Mouse (Mus musculus): Measurements from ENCODE around the gene Dll1. TPM values are rescaled to one million over a fixed set of nuclear protein-coding genes. Genes with fewer than 3 reads are reported as not detected.

The Dll1 gene
- polyA plus RNA-seq, 1 experiment from 2014 or later = 30.7 TPM

GRCm38 (mm10) chr17:15350152-15350551 is 26.5 kb downstream of the Dll1 start:
- no peaks in the 10 kb centered on the region for H3K4me1 ChIP-seq (replicated peaks; ENCODE audit: control insufficient read depth, insufficient read depth, low read length)
- WGBS = 76% methylated on average over 2 of the region's 2 CpGs
- no peaks in the 10 kb centered on the region for H3K9me3 ChIP-seq (ENCODE audit: control insufficient read depth, low read length)
- H3K27ac ChIP-seq (ENCODE audit: low read length) = no peak overlapping the region
- H3K4me3 ChIP-seq (replicated peaks; ENCODE audit: low read length) = no peak overlapping the region
- H3K36me3 ChIP-seq (ENCODE audit: control insufficient read depth, insufficient read depth) = no peaks in the 10 kb centered on the region
- H3K4me2 ChIP-seq (ENCODE audit: low read length) = no peak overlapping the region
- H3K9ac ChIP-seq (replicated peaks; ENCODE audit: low read depth, low read length) = no peak overlapping the region
- no peaks in the 10 kb centered on the region for H3K27me3 ChIP-seq (replicated peaks; ENCODE audit: control insufficient read depth, insufficient read depth, low read length)
- no peak for ATAC-seq

- peak; percentile 94 for ATAC-seq
- H3K27ac ChIP-seq (ENCODE audit: low read length) = peak overlapping the region; percentile 18; the same call in 1 of the 2 replicates
- H3K4me1 ChIP-seq (replicated peaks; ENCODE audit: control insufficient read depth, insufficient read depth, low read length) = peaks cover 14% of the 10 kb centered on the region
- no peaks in the 10 kb centered on the region for H3K36me3 ChIP-seq (ENCODE audit: control insufficient read depth, insufficient read depth)
- peak overlapping the region; percentile 22; the same call in 1 of the 2 replicates for H3K4me3 ChIP-seq (replicated peaks; ENCODE audit: low read length)
- peak overlapping the region; percentile 35 for H3K9ac ChIP-seq (replicated peaks; ENCODE audit: low read depth, low read length)
- peak overlapping the region; percentile 47 for H3K4me2 ChIP-seq (ENCODE audit: low read length)
- 23% methylated on average over 14 of the region's 14 CpGs for WGBS
- no peaks in the 10 kb centered on the region for H3K27me3 ChIP-seq (replicated peaks; ENCODE audit: control insufficient read depth, insufficient read depth, low read length)
- H3K9me3 ChIP-seq (ENCODE audit: control insufficient read depth, low read length) = no peaks in the 10 kb centered on the region
Observed at GRCm38 (mm10) chr17:15343071-15343822, 33.4 kb downstream of the Dll1 start.

DNA sequence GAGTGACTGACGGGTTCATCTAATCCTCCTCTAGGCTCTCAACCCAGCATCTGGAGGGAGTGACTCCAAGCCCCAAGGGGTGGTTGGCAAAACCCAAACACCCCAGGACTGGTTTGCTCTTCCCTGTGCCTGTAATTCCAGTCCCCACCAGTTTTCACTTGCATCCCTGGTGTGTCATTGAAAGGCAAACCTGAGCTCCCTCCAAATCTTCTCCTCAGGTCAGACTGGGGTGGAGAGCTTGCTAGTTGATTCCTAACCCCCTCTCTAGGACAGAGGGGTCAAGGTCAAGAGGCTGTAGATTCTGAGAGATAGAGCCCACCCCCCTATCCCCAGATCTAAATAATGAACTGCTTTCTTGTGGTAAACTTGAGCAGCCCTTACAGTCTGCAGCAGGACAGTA is 38.8 kb downstream of the Dll1 start:
- Histone ChIP-seq H3K9me3 (ENCODE audit: control insufficient read depth, low read length) (no peaks in the 10 kb centered on the region), H3K27ac (ENCODE audit: low read length) (no peak overlapping the region), H3K4me3 (replicated peaks; ENCODE audit: low read length) (no peak overlapping the region), H3K27me3 (replicated peaks; ENCODE audit: control insufficient read depth, insufficient read depth, low read length) (no peaks in the 10 kb centered on the region), H3K9ac (replicated peaks; ENCODE audit: low read depth, low read length) (no peak overlapping the region), H3K36me3 (ENCODE audit: control insufficient read depth, insufficient read depth) (no peaks in the 10 kb centered on the region), H3K4me1 (replicated peaks; ENCODE audit: control insufficient read depth, insufficient read depth, low read length) (peaks cover 4% of the 10 kb centered on the region), H3K4me2 (ENCODE audit: low read length) (no peak overlapping the region)
- no peak for ATAC-seq
- 100% methylated on average over 1 of the region's 1 CpGs for WGBS

DNA sequence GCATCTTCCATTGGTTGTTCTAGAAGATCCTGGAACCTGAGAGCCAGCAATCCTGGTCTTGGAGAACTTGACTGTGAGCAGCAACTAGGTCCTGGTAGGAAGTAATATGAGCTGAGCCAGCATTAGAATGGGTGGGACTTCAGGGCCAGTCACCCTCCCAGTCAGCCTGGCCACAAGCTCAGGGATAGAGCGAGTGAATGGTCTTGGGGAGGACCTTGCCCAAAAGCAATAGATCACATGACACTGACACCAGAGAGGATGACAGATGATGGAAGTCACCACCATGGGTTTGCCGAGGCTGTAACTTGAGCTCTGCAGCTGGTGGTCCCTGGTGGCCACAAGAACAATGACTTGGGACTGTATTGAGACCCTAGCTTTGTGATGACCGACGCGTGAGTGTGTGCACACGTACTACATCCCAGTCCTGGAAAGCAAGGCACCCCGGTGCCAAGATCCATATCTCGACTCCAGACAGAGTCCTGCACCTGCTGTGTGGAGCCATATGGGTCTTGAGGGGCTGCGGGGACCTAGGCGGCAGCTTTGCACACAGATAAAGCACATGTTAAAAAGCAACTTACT is 46.8 kb downstream of the Dll1 start:
- no peaks in the 10 kb centered on the region for H3K4me1 ChIP-seq (replicated peaks; ENCODE audit: control insufficient read depth, insufficient read depth, low read length)
- H3K9ac ChIP-seq (replicated peaks; ENCODE audit: low read depth, low read length) = no peak overlapping the region
- no peaks in the 10 kb centered on the region for H3K36me3 ChIP-seq (ENCODE audit: control insufficient read depth, insufficient read depth)
- no peak for ATAC-seq
- H3K27me3 ChIP-seq (replicated peaks; ENCODE audit: control insufficient read depth, insufficient read depth, low read length) = no peaks in the 10 kb centered on the region
- H3K9me3 ChIP-seq (ENCODE audit: control insufficient read depth, low read length) = no peaks in the 10 kb centered on the region
- no peak overlapping the region for H3K4me2 ChIP-seq (ENCODE audit: low read length)
- no peak overlapping the region for H3K4me3 ChIP-seq (replicated peaks; ENCODE audit: low read length)
- H3K27ac ChIP-seq (ENCODE audit: low read length) = no peak overlapping the region
- WGBS = 88% methylated on average over 10 of the region's 10 CpGs

DNA sequence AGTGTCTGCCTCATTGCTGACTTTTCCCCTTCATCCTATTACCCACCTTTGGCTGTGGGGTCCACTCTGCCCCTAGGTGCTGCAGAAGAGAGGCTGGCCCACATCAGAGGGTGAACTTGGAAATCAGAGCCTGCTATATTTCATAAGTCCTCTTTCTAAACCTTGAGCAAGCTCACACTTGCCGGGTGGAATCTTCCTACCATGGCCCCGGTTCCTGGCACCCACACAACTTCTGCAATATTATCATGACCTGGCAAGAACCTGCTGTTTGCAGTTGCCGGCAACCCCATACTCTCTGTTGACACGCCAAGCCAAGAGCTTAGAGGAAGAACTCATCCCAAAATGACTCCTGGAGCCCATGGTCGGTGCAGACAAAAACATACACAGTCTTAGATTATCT is 49.6 kb downstream of the Dll1 start:
- Histone ChIP-seq H3K27ac (ENCODE audit: low read length) (no peak overlapping the region), H3K36me3 (ENCODE audit: control insufficient read depth, insufficient read depth) (no peaks in the 10 kb centered on the region), H3K27me3 (replicated peaks; ENCODE audit: control insufficient read depth, insufficient read depth, low read length) (no peaks in the 10 kb centered on the region), H3K4me1 (replicated peaks; ENCODE audit: control insufficient read depth, insufficient read depth, low read length) (peaks cover 8% of the 10 kb centered on the region), H3K9ac (replicated peaks; ENCODE audit: low read depth, low read length) (no peak overlapping the region), H3K4me3 (replicated peaks; ENCODE audit: low read length) (no peak overlapping the region), H3K9me3 (ENCODE audit: control insufficient read depth, low read length) (no peaks in the 10 kb centered on the region), H3K4me2 (ENCODE audit: low read length) (no peak overlapping the region)
- ATAC-seq = no peak
- 88% methylated on average over 5 of the region's 5 CpGs for WGBS

GRCm38 (mm10) chr17:15325976-15326842 is 50.5 kb downstream of the Dll1 start:
- ATAC-seq = no peak
- no peak overlapping the region for H3K27ac ChIP-seq (ENCODE audit: low read length)
- WGBS = 87% methylated on average over 10 of the region's 10 CpGs
- no peak overlapping the region for H3K9ac ChIP-seq (replicated peaks; ENCODE audit: low read depth, low read length)
- H3K4me3 ChIP-seq (replicated peaks; ENCODE audit: low read length) = no peak overlapping the region
- peaks cover 8% of the 10 kb centered on the region for H3K4me1 ChIP-seq (replicated peaks; ENCODE audit: control insufficient read depth, insufficient read depth, low read length)
- H3K36me3 ChIP-seq (ENCODE audit: control insufficient read depth, insufficient read depth) = no peaks in the 10 kb centered on the region
- H3K4me2 ChIP-seq (ENCODE audit: low read length) = no peak overlapping the region
- no peaks in the 10 kb centered on the region for H3K9me3 ChIP-seq (ENCODE audit: control insufficient read depth, low read length)
- H3K27me3 ChIP-seq (replicated peaks; ENCODE audit: control insufficient read depth, insufficient read depth, low read length) = no peaks in the 10 kb centered on the region

GRCm38 (mm10) chr17:15323191-15323834 is 53.4 kb downstream of the Dll1 start:
- peak; percentile 94 for ATAC-seq
- WGBS = 27% methylated on average over 9 of the region's 9 CpGs
- H3K4me3 ChIP-seq (replicated peaks; ENCODE audit: low read length) = no peak overlapping the region

More at GRCm38 (mm10) chr17:15323191-15323834, 53.4 kb downstream of the Dll1 start:
- no peaks in the 10 kb centered on the region for H3K36me3 ChIP-seq (ENCODE audit: control insufficient read depth, insufficient read depth)
- no peaks in the 10 kb centered on the region for H3K9me3 ChIP-seq (ENCODE audit: control insufficient read depth, low read length)
- no peak overlapping the region for H3K27ac ChIP-seq (ENCODE audit: low read length)
- H3K9ac ChIP-seq (replicated peaks; ENCODE audit: low read depth, low read length) = no peak overlapping the region
- peaks cover 8% of the 10 kb centered on the region for H3K4me1 ChIP-seq (replicated peaks; ENCODE audit: control insufficient read depth, insufficient read depth, low read length)
- H3K27me3 ChIP-seq (replicated peaks; ENCODE audit: control insufficient read depth, insufficient read depth, low read length) = no peaks in the 10 kb centered on the region
- no peak overlapping the region for H3K4me2 ChIP-seq (ENCODE audit: low read length)

All from forebrain, embryonic 16.5 days (tissue).